Mouse (Mus musculus): ENCODE measurements around the gene Tnfrsf22.

The Tnfrsf22 gene

DNA sequence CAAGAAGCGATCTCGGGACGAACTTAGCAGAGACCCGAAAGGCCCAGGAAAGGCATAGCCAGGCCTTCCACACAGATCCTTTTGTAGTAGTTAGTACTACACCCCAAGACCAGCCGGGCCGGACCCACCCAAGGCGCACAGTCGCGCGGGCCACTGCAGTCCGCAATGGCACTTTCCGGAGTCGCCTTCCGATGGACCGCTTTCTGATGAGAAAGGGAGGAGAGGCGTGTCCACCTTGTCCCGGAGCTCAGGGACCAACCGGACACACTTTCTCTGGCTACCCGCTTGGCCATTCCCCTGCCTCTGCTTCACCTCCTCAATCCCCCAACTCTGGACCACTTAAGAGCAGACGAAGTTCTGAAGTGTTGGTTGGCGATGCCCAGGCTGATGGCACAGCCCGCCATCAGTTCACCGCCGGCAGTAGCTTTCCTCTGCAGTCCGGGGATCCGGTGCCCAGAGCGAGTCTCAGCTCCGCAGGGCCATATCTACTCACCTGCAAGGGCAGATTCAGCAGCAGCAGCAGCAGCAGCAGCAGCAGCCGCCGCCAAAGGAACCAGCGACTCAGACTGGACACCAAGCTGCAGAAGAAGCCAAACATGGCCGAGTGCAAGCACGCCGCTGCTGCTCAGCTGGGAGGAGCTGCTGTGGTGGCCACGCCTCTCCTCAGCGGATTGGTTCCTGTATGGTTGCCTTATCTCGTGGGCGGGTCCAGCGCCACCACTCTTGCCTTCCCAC lies at the start of gene Tnfrsf22:
Tnfrsf22 (minus strand) TSS at position 628 of the 735 bp plus-strand sequence.
- peak; percentile 90; the same call in 1 of the 2 replicates for TF ChIP-seq GATA4 (IDR thresholded peaks at IDR 0.05; ENCODE audit: insufficient replicate concordance, low read length)

DNA sequence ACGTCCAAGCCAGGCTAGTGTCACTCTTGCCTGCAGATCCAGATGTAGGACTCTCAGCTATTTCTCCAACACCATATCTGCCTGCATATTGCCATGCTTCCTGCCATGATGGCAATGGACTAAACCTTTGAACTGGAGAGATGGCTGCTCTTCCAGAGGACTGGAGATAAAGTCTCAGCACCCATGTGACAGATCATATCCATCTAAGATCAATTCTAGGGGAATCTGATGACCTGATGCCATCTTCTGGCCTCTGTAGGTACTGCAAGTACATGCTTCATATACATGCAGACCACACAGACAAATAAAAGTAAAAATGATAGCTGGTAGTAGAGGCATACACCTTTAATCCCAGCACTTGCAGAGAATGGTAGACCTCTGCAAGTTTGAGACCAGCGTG lies 46.7 kb upstream of the Tnfrsf22 start:
- TF ChIP-seq GATA4 (IDR thresholded peaks at IDR 0.05; ENCODE audit: insufficient replicate concordance, low read length): no peak

DNA sequence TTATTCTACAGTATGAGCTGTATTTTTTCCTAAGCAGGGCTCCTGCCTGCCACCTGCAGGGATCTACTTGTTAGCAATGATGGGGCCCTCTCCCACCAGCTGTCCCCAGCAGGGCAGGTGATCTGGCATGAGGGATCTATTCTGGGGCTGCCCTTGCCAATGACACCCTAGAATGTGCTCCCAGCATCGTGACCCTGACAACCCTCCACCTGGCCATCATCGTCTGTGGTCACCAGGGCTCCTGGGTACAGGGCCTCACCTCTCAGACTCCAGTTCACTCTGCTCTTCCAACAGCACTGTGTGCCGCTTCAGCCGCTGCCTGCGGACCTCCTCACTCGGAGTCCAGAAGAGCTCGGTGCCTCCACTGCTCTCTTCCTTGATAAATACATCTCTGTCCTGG lies 45.1 kb upstream of the Tnfrsf22 start:
- no peak for TF ChIP-seq GATA4 (IDR thresholded peaks at IDR 0.05; ENCODE audit: insufficient replicate concordance, low read length)

DNA sequence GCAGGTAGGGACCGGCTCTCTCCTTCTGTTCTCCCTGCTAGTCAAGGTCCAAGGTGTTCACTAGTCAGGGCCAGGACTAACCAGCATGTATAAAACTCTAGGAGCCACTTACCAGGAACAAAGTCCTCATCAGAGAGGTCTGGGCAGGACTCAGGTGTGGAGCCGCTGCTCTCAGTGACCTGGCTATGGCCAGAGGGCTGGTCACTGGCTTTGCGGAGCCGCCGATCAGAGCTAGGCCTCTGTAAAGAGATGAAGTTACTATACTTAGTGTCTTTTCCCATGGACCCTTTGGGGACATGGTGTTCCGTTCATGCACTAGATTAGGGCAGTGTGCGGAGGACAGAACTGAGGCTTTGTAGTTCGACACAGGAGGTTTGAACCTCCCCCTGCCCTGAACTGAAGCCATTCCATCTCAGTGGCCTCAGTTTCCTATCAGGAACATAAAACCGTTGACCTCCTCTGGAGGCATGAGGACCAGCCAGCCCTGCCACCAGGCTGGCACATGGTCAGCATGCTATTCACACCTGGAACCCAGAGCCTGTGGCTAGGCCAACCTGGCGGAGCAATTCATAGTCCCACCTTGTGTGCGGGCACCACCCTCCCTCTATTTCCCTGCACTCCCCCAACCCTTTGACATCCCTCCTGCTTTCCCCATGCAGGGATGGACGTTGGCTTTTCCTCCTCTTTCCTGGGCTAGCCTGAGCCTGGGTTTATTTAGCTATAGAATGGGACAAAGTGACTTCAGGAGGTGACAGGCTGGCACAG lies 43.5 kb upstream of the Tnfrsf22 start:
- no peak for TF ChIP-seq GATA4 (IDR thresholded peaks at IDR 0.05; ENCODE audit: insufficient replicate concordance, low read length)

DNA sequence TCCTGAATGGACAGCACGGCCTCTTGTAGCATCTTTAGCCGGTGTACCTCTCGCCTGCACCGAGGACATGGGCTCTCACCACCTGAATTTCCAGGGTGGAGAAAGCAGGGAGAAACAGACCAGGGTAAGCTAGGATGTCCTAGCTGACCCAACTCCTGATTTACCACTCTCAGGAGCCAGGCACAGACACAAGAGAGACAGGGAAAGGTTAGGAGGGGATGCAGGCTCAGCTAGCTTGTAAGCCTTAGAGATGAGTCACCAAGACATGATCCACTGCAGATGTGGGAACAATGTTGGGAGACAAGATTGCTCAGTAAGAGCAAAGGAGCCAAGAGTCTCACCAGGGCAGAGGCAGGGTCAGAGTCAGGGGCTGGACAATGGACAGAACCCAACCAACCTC lies 42.4 kb upstream of the Tnfrsf22 start:
- no peak for TF ChIP-seq GATA4 (IDR thresholded peaks at IDR 0.05; ENCODE audit: insufficient replicate concordance, low read length)

DNA sequence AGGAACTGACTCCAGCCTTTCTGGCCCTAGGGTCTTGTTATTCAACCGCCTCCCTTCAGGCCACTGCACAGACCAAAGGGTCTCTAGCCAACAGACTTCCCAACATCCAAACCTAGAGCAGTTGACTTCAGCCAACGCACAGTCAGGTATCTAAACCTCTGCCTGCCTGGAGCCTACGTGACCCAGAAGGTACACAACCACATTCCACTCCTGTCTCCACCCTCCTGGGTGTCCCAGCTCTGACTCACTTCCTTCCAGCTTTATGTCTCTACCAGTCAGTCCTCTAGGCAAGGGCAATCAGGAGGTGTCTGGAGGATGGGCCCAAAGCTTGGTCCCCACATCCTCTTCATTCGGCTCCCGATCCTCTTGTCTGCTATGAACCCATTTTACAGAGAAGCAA lies 41.7 kb upstream of the Tnfrsf22 start:
- TF ChIP-seq GATA4 (IDR thresholded peaks at IDR 0.05; ENCODE audit: insufficient replicate concordance, low read length): no peak

DNA sequence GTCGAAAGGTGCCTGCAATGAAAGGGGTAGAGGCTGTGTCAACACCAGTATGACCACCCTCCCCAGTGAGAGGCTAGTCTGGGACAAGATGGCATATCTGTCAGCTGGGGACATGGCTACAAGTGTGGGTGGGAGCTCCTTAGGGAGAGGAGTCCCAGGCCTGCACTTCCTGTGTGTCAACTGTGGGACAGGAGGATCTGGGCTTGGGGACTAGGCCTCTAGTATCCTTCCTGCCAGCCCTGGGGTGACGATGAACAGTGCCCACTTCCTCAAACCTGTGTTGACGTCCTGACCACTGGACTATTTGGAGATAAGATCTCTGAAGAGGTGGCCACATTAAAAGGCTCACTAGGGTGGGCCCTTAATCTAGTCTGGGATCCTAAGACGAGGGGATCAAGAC lies 40.5 kb upstream of the Tnfrsf22 start:
- TF ChIP-seq GATA4 (IDR thresholded peaks at IDR 0.05; ENCODE audit: insufficient replicate concordance, low read length): no peak

DNA sequence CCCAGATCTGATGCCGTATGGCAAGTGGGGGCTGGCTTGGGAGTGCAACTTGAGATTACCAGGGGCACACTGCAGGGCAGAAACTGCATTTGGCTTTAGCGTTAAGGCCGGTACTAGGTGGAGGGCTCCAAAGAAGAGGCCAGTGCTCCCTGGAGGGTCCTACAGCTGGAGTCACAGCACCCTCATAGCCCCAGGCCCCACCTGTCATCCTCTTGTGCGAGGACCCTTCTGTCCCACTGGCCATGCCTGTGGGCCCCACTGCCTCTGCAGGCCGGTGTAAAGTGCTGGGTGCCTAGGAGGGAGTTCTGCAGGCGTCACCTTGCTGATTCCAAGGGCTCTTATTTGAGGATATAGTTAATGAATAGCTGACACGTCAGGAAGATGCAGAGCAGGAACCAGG lies 40.0 kb upstream of the Tnfrsf22 start:
- no peak for TF ChIP-seq GATA4 (IDR thresholded peaks at IDR 0.05; ENCODE audit: insufficient replicate concordance, low read length)

DNA sequence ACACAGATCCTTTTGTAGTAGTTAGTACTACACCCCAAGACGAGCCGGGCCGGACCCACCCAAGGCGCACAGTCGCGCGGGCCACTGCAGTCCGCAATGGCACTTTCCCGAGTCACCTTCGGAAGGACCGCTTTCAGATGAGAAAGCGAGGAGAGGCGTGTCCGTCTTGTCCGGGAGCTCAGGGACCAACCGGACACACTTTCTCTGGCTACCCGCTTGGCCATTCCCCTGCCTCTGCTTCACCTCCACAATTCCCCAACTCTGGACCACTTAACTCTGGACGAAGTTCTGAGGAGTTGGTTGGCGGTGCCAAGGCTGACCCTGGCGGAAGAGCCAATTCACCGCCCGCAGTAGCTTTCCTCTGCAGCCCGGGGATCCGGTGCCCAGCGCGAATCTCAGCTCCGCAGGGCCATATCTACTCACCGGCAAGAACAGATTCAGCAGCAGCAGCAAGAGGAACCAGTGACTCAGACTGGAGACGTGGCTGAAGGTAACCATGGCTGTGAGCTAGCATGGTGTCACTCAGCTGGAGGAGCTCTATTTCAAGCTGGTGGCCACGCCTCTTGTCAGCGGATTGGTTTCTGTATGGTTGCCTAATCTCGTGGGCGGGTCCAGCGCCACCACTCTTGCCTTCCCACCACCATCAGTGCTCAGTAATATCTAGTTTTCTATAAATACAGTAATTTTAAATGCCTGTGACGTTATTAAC lies 36.1 kb upstream of the Tnfrsf22 start, which contains the start of gene Tnfrsf23:
Tnfrsf23 (minus strand) TSS at position 514 of the 709 bp plus-strand sequence.
- no peak; the same call in 1 of the 2 replicates for TF ChIP-seq GATA4 (IDR thresholded peaks at IDR 0.05; ENCODE audit: insufficient replicate concordance, low read length)

DNA sequence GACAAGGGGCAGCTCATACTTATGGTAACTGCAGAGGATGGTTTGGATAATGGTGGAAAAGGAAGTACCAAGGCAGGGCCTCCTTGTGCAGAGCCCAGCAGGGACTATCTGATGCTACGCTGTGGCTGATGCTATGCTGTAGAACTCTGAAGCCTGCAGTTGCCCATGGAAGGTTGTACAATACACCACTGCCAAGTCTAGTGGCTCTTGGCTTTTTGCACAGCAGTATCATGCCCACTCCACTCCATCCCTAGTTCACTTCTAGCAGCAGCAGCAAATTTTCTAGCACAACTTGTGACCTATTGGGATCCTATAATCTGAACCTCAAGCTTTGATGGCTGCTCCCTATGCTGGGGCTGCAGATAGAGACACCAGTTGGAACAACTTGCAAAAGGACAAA lies 32.1 kb upstream of the Tnfrsf22 start:
- TF ChIP-seq GATA4 (IDR thresholded peaks at IDR 0.05; ENCODE audit: insufficient replicate concordance, low read length): no peak

DNA sequence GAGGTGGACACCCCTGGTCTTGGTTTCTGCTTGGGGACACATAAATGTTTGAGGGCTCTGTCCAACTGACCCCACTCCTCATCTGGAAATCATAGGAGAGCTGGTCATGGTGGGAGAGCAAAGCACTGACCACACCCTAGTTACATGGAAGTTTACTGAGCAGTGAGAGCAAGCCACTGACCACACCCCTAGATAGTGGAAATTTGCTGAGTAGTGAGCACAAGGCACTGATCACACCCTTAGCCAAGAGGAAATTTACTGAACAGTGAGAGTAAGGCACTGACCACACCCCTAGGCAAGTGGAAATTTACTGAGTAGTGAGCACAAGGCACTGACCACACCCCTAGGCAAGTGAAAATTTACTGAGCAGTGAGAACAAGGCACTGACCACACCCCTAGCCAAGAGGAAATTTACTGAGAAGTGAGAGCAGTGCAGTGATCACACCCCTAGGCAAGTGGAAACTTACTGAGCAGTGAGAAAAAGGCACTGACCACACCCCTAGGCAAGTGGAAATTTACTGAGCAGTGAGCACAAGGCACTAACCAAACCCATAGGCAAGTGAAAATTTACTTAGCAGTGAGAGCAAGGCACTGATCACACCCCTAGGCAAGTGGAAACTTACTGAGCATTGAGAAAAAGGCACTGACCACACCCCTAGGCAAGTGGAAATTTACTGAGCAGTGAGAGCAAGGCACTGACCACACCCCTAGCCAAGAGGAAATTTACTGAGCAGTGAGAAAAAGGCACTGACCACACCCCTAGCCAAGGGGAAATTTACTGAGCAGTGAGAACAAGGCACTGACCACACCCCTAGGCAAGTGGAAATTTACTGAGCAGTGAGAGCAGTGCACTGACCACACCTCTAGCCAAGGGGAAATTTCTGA lies 17.2 kb upstream of the Tnfrsf22 start:
- no peak for TF ChIP-seq GATA4 (IDR thresholded peaks at IDR 0.05; ENCODE audit: insufficient replicate concordance, low read length)

DNA sequence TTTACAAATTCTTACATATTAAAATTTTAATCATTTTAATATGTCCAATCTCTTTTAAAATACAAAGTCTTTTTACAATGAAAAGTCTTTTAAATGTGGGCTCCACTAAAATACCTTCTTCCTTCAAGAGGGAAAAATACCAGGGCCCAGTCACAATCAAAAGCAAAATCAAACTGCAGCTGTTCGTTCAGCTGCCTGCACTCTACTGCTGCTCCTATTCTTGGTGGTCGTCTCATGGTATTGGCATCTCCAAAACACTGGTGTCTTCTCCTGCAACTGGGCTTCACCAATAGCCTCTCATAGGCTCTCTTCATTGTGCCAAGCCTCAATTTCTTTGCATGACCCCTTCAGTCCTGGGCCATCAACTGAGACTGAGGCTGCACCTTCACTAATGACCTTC lies 14.0 kb upstream of the Tnfrsf22 start:
- no peak for TF ChIP-seq GATA4 (IDR thresholded peaks at IDR 0.05; ENCODE audit: insufficient replicate concordance, low read length)

DNA sequence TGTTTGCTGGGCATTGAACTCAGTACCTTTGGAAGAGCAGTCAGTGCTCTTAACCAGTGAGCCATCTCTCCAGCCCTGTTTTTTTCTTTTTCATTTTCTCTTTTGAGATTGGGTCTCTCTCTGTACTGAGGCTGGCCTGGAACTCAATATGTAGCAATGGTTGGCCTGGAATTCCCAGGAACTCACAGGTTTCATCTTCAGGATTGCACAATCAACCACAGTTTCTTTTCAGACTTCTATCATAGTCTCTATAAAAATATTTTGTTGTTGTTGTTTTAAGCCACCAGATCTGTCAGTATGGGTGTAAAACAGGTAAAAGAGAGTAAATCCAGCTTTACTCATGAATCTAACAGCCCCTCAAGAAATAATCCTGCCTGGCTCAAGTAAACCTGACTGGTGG lies 11.3 kb upstream of the Tnfrsf22 start:
- no peak for TF ChIP-seq GATA4 (IDR thresholded peaks at IDR 0.05; ENCODE audit: insufficient replicate concordance, low read length)

DNA sequence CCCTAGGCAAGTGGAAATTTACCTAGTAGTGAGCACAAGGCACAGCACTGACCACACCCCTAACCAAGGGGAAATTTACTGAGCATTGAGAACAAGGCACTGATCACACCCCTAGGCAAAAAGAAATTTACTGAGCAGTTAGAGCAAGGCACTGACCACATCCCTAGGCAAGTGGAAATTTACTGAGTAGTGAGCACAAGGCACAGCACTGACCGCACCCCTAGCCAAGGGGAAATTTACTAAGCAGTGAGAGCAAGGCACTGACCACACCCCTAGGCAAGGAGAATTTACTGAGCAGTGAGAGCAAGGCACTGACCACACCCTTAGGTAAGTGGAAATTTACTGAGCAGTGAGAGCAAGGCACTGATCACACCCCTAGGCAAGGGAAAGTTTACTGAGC lies 12.8 kb downstream of the Tnfrsf22 start:
- TF ChIP-seq GATA4 (IDR thresholded peaks at IDR 0.05; ENCODE audit: insufficient replicate concordance, low read length): no peak

DNA sequence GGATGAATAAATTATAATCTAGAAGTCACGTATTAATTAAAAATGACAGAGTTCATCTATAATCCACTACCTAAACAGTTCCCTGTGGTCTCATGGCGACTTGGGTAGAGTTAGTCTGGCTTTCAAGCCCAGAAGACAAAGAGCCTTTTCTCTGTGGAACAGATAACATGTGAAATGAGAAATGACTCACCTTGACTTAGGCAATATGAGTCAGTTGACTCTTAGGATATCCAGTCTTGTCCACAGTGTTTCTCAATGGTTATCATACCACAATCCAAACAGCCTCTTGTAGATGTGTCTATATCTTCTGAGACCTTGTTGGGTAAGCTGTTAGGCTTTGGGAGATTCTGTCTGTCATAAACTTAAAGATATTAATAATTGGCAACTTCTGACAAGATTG lies 18.0 kb downstream of the Tnfrsf22 start:
- no peak for TF ChIP-seq GATA4 (IDR thresholded peaks at IDR 0.05; ENCODE audit: insufficient replicate concordance, low read length)

Data from liver, adult (tissue).